In genomic region chr4:139622373-139623282, GRCm38 (mm10) we compare ENCODE assay signal across 8 mouse cellular contexts. TPM values are rescaled to one million over a fixed set of nuclear protein-coding genes. Genes with fewer than 3 reads are reported as not detected.
A peak's percentile ranks its signal among the peaks of the same experiment; 100 is the strongest.
DNase-seq lines count a peak whose midpoint lies in the region; ATAC-seq and TF ChIP-seq lines count a peak whose summit lies in the region.

TSS of gene Aldh4a1 (plus strand) at chr4:139622866.

- H3K9ac ChIP-seq in embryonic facial prominence, embryonic 13.5 days: peak within 1 kb of the TSS; percentile 81
- peak within 1 kb of the TSS; percentile 67 for H3K9ac ChIP-seq in limb, embryonic 12.5 days (replicated peaks)
- H3K9ac ChIP-seq in midbrain, embryonic 15.5 days: peak within 1 kb of the TSS; percentile 83

- H3K36me3 ChIP-seq in embryonic facial prominence, embryonic 13.5 days: no peaks in the 10 kb centered on the region
- no peaks in the 10 kb centered on the region for H3K36me3 ChIP-seq in kidney, adult 2 months (ENCODE audit: control insufficient read depth, insufficient read depth, low read length)
- 0 out of 2 replicates have a peak, but pooled peaks cover 3% of the 10 kb centered on the region for H3K36me3 ChIP-seq in limb, embryonic 12.5 days
- H3K36me3 ChIP-seq in midbrain, embryonic 15.5 days (replicated peaks): no peaks in the 10 kb centered on the region
- no peaks in the 10 kb centered on the region for H3K36me3 ChIP-seq in spleen, adult 2 months (ENCODE audit: control insufficient read depth, insufficient read depth, low read length)

- H3K27me3 ChIP-seq in embryonic facial prominence, embryonic 13.5 days: no peaks in the 10 kb centered on the region
- H3K27me3 ChIP-seq in kidney, adult 2 months (replicated peaks; ENCODE audit: control insufficient read depth, insufficient read depth, low read length): no peaks in the 10 kb centered on the region
- H3K27me3 ChIP-seq in limb, embryonic 12.5 days: no peaks in the 10 kb centered on the region
- H3K27me3 ChIP-seq in midbrain, embryonic 15.5 days (replicated peaks): no peaks in the 10 kb centered on the region
- no peaks in the 10 kb centered on the region for H3K27me3 ChIP-seq in spleen, adult 2 months (ENCODE audit: control insufficient read depth, insufficient read depth, low read length)

- peak; percentile 92 for DNase-seq in 3134 (ENCODE audit: extremely low read depth, insufficient read length, low spot score)
- peak; percentile 91 to 92 for DNase-seq in adrenal gland, postnatal 36 days
- DNase-seq in heart, adult 18-20 months: peak; percentile 91 to 97
- DNase-seq in kidney, adult 2 months: peak; percentile 98
- DNase-seq in spleen, adult 2 months (ENCODE audit: low read depth in 1 of 2, low spot score in 2 of 2): peak; percentile 80 to 96

- WGBS in embryonic facial prominence, embryonic 13.5 days: 1% methylated on average over 35 of the region's 38 CpGs
- WGBS in kidney, adult 2 months: under 1% methylated on average over 37 of the region's 38 CpGs
- under 1% methylated on average over 33 of the region's 38 CpGs for WGBS in limb, embryonic 12.5 days
- WGBS in midbrain, embryonic 15.5 days: under 1% methylated on average over 33 of the region's 38 CpGs
- under 1% methylated on average over 35 of the region's 38 CpGs for WGBS in spleen, adult 2 months

- peaks cover 20% of the 10 kb centered on the region for H3K4me1 ChIP-seq in embryonic facial prominence, embryonic 13.5 days
- H3K4me1 ChIP-seq in kidney, adult 2 months (ENCODE audit: control insufficient read depth, insufficient read depth, low read length): peaks cover 11% of the 10 kb centered on the region; the same call in 1 of the 2 replicates
- H3K4me1 ChIP-seq in limb, embryonic 12.5 days (replicated peaks): peaks cover 17% of the 10 kb centered on the region
- peaks cover 25% of the 10 kb centered on the region for H3K4me1 ChIP-seq in midbrain, embryonic 15.5 days
- H3K4me1 ChIP-seq in spleen, adult 2 months (ENCODE audit: control insufficient read depth, insufficient read depth, insufficient read length): peaks cover 9% of the 10 kb centered on the region; the same call in 1 of the 2 replicates

- peak within 1 kb of the TSS; percentile 85 for H3K4me2 ChIP-seq in embryonic facial prominence, embryonic 13.5 days
- peak within 1 kb of the TSS; percentile 87 for H3K4me2 ChIP-seq in limb, embryonic 12.5 days
- H3K4me2 ChIP-seq in midbrain, embryonic 15.5 days: peak within 1 kb of the TSS; percentile 83

- TF ChIP-seq CTCF in kidney, adult 2 months (conservative IDR thresholded peaks at IDR 0.05; ENCODE audit: insufficient read depth, insufficient read length, low read depth, low read length): no peak
- no peak for TF ChIP-seq CTCF in spleen, adult 2 months (IDR thresholded peaks at IDR 0.05; ENCODE audit: extremely low read depth, insufficient read depth, insufficient read length, insufficient replicate concordance)

- peak within 1 kb of the TSS; percentile 85 for H3K27ac ChIP-seq in embryonic facial prominence, embryonic 13.5 days
- H3K27ac ChIP-seq in kidney, adult 2 months (ENCODE audit: insufficient read depth, low read depth, low read length): peak within 1 kb of the TSS; percentile 99
- peak within 1 kb of the TSS; percentile 73 for H3K27ac ChIP-seq in limb, embryonic 12.5 days
- peak within 1 kb of the TSS; percentile 92 for H3K27ac ChIP-seq in midbrain, embryonic 15.5 days
- peak within 1 kb of the TSS; percentile 88 for H3K27ac ChIP-seq in spleen, adult 2 months (ENCODE audit: insufficient read depth, low read length)

- H3K9me3 ChIP-seq in embryonic facial prominence, embryonic 13.5 days: no peaks in the 10 kb centered on the region
- H3K9me3 ChIP-seq in limb, embryonic 12.5 days: no peaks in the 10 kb centered on the region
- no peaks in the 10 kb centered on the region for H3K9me3 ChIP-seq in midbrain, embryonic 15.5 days

- TF ChIP-seq POLR2A in kidney, adult 2 months (IDR thresholded peaks at IDR 0.05; ENCODE audit: low read depth, low read length): peak; percentile 96
- peak; percentile 73 for TF ChIP-seq POLR2A in spleen, adult 2 months (IDR thresholded peaks at IDR 0.05; ENCODE audit: low read depth, low read length)

- H3K4me3 ChIP-seq in embryonic facial prominence, embryonic 13.5 days: peak within 1 kb of the TSS; percentile 76
- peak within 1 kb of the TSS; percentile 94 for H3K4me3 ChIP-seq in kidney, adult 2 months (ENCODE audit: insufficient read depth, low read depth, low read length)
- peak within 1 kb of the TSS; percentile 70 for H3K4me3 ChIP-seq in limb, embryonic 12.5 days (replicated peaks)
- peak within 1 kb of the TSS; percentile 84 for H3K4me3 ChIP-seq in midbrain, embryonic 15.5 days
- H3K4me3 ChIP-seq in spleen, adult 2 months (ENCODE audit: extremely low read depth, insufficient read depth, insufficient read length): peak within 1 kb of the TSS; percentile 85

- peak; percentile 98 for ATAC-seq in embryonic facial prominence, embryonic 13.5 days (ENCODE audit: insufficient number of reproducible peaks, insufficient read depth, low FRiP score, low TSS enrichment, low read depth)
- peak; percentile 100 for ATAC-seq in limb, embryonic 12.5 days (ENCODE audit: insufficient number of reproducible peaks, insufficient read depth, low FRiP score, low TSS enrichment, low read depth)
- ATAC-seq in midbrain, embryonic 15.5 days (replicated peaks): peak; percentile 99

RNA-seq across cellular contexts. Expression of gene Aldh4a1, which starts in this region (rescaled TPM):
- total RNA-seq in adrenal gland, postnatal 36 days (2021): 100 to 1,000 TPM in 1 of 2 experiments, 10 to 100 TPM in 1; 57.8 to 136 TPM
- polyA plus RNA-seq in embryonic facial prominence, embryonic 13.5 days (2015; fragmentation: Nextera tagmentation; extraction: Ambion mirVana): 29.5 and 29.6 TPM in 2 replicates
- 10 to 100 TPM; 84.7 to 90.8 TPM for total RNA-seq in heart, adult 18-20 months (2021)
- 517 and 605 TPM in 2 replicates for polyA plus RNA-seq in kidney, adult 2 months (2012; rRNA removed)
- 24.3 and 25.3 TPM in 2 replicates for polyA plus RNA-seq in limb, embryonic 12.5 days (2016; fragmentation: Nextera tagmentation; extraction: Ambion mirVana)
- polyA plus RNA-seq in midbrain, embryonic 15.5 days (2015; fragmentation: Nextera tagmentation; extraction: Ambion mirVana): 27.1 and 32.0 TPM in 2 replicates
- polyA plus RNA-seq in spleen, adult 2 months (2012; rRNA removed): 18.9 and 21.5 TPM in 2 replicates

Comparison
In these comparisons a context has a peak if more than half of its experiments do, and no peak if none do; other contexts are left out.
1. Peak in every context shown above with its lines: DNase-seq, ATAC-seq, H3K4me3 ChIP-seq and H3K27ac ChIP-seq.
2. RNA of gene Aldh4a1 (polyA plus RNA-seq): 517 to 605 TPM in kidney, adult 2 months; 29.5 to 29.6 TPM in embryonic facial prominence, embryonic 13.5 days, 27.1 to 32.0 TPM in midbrain, embryonic 15.5 days, 24.3 to 25.3 TPM in limb, embryonic 12.5 days and 18.9 to 21.5 TPM in spleen, adult 2 months; every median in the first group is over 10 times any median in the second.